Mouse (Mus musculus) forebrain, embryonic 14.5 days (tissue): ENCODE results near the gene Iqsec1. TPM values are rescaled to one million over a fixed set of nuclear protein-coding genes. Genes with fewer than 3 reads are reported as not detected.

Experiments
- ATAC-seq: fragments of 200-750 bp; cut with Nextera tagmentation; 2 replicates; pipeline ENCODE4 v1.8.0; 2017; ENCODE audit warnings: mild to moderate bottlenecking, moderate library complexity
- DNase-seq: peaks from one replicate; pipeline ENCODE4 v3.0.0-alpha.2; 2015; ENCODE audit warnings: low spot score
- H3K27ac ChIP-seq: fragments of 300-500 bp; sonication (generic); 2 replicates; pipeline ENCODE4 v1.5.1; 2014; ENCODE audit warnings: low read depth, mild to moderate bottlenecking, control low read depth, low read length, moderate library complexity
- H3K27me3 ChIP-seq: fragments of 300-500 bp; sonication (generic); replicated peaks from 2 replicates; pipeline ENCODE4 v1.6.1; 2014; ENCODE audit warnings: low read length, control low read depth, mixed read lengths; ENCODE audit not compliant: control insufficient read depth, insufficient read depth
- H3K36me3 ChIP-seq: fragments of 300-500 bp; sonication (generic); 2 replicates; pipeline ENCODE4 v1.6.1; 2014; ENCODE audit warnings: low read length, control low read depth; ENCODE audit not compliant: control insufficient read depth, insufficient read depth
- H3K4me1 ChIP-seq: fragments of 300-500 bp; sonication (generic); 2 replicates; pipeline ENCODE4 v1.6.1; 2014; ENCODE audit warnings: antibody characterized with exemption, low read length, control low read depth; ENCODE audit not compliant: control insufficient read depth, insufficient read depth
- H3K4me2 ChIP-seq: fragments of 300-500 bp; sonication (generic); 2 replicates; pipeline ENCODE4 v1.6.1; 2014; ENCODE audit warnings: mild to moderate bottlenecking, control low read depth, low read length
- H3K4me3 ChIP-seq: fragments of 300-500 bp; sonication (generic); 2 replicates; pipeline ENCODE4 v1.5.1; 2014; ENCODE audit warnings: low read depth, low read length, control low read depth
- H3K9ac ChIP-seq: fragments of 300-500 bp; sonication (generic); 2 replicates; pipeline ENCODE4 v1.6.1; 2014; ENCODE audit warnings: mild to moderate bottlenecking, low read length, control low read depth, moderate library complexity
- H3K9me3 ChIP-seq: fragments of 300-500 bp; sonication (generic); replicated peaks from 2 replicates; pipeline ENCODE4 v1.6.1; 2016; ENCODE audit warnings: low read length, control low read depth, mixed read lengths; ENCODE audit not compliant: control insufficient read depth
- WGBS: fragments of 180-500 bp; shearing (Covaris S2); extraction: QIAGEN DNeasy Blood & Tissue Kit; methylation state at CpG from one replicate; pipeline ENCODE4 v1.1.7; 2014; 5-methylcytosine and 5-hydroxymethylcytosine counted together
- polyA plus RNA-seq: library from polyadenylated mRNA; unstranded; fragments of >200 nt; fragmentation: Nextera tagmentation; extraction: Ambion mirVana; gene quantifications from 2 replicates; pipeline ENCODE4 v1.2.1, GENCODE M21; 2014

Gene Iqsec1
- polyA plus RNA-seq, 1 experiment from 2014 or later = 15.0 TPM

- WGBS = 31% methylated on average over 1 of the region's 1 CpGs
- DNase-seq = no peak
- no peaks in the 10 kb centered on the region for H3K27me3 ChIP-seq
- H3K9me3 ChIP-seq = no peaks in the 10 kb centered on the region
- H3K9ac ChIP-seq = no peak overlapping the region
- no peak for ATAC-seq
- no peak overlapping the region for H3K27ac ChIP-seq
- H3K4me2 ChIP-seq = peak overlapping the region; percentile 51
- no peaks in the 10 kb centered on the region for H3K36me3 ChIP-seq
- peaks cover 30% of the 10 kb centered on the region for H3K4me1 ChIP-seq
- H3K4me3 ChIP-seq = peak overlapping the region; percentile 27
Observed at GRCm38 (mm10) chr6:90810576-90810975, 177.9 kb downstream of the Iqsec1 start.

GRCm38 (mm10) chr6:90809960-90810362, 178.5 kb downstream of the Iqsec1 start:
- Histone ChIP-seq H3K27ac (no peak overlapping the region), H3K36me3 (no peaks in the 10 kb centered on the region), H3K27me3 (no peaks in the 10 kb centered on the region), H3K9ac (peak overlapping the region; percentile 40; the same call in 1 of the 2 replicates), H3K4me2 (peak overlapping the region; percentile 51), H3K4me1 (peaks cover 30% of the 10 kb centered on the region), H3K4me3 (peak overlapping the region; percentile 27), H3K9me3 (no peaks in the 10 kb centered on the region)
- WGBS = under 1% methylated on average over 22 of the region's 22 CpGs
- ATAC-seq = peak; percentile 90
- peak; percentile 96 for DNase-seq

GRCm38 (mm10) chr6:90809077-90809840, 179.2 kb downstream of the Iqsec1 start:
- Histone ChIP-seq H3K27ac (no peak overlapping the region), H3K9me3 (no peaks in the 10 kb centered on the region), H3K27me3 (no peaks in the 10 kb centered on the region), H3K4me3 (peak overlapping the region; percentile 27), H3K4me1 (peaks cover 30% of the 10 kb centered on the region), H3K4me2 (peak overlapping the region; percentile 51), H3K9ac (peak overlapping the region; percentile 40; the same call in 1 of the 2 replicates), H3K36me3 (no peaks in the 10 kb centered on the region)
- ATAC-seq = no peak; the same call in 1 of the 2 replicates
- DNase-seq = no peak
- WGBS = 46% methylated on average over 11 of the region's 11 CpGs

DNA sequence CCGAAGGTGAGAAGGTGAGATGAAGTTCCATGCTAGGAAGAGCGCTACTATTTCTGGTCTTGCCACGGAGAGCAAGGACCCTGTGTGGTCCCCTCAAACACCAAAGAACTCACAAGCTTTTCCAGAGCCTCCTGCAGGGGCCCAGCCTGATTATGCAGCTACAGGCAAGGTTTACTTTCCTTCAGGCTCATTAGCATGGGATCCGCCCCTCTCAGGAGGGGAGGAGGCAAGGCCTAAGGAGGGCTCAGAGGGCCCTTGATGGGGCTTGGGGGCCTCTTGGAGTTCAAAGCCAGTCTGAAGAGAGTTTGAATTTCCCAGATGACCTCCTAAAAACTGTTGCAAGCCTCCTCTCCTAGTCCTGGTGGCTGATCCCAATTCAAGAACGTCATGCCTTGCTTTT, 179.9 kb downstream of the Iqsec1 start:
- Histone ChIP-seq H3K9ac (no peak overlapping the region), H3K27me3 (no peaks in the 10 kb centered on the region), H3K4me2 (peak overlapping the region; percentile 51), H3K36me3 (no peaks in the 10 kb centered on the region), H3K4me3 (no peak overlapping the region), H3K27ac (no peak overlapping the region), H3K4me1 (peaks cover 30% of the 10 kb centered on the region), H3K9me3 (no peaks in the 10 kb centered on the region)
- DNase-seq (peak; percentile 61), ATAC-seq (no peak)
- 5% methylated on average over 5 of the region's 5 CpGs for WGBS

- DNase-seq (peak; percentile 42), ATAC-seq (no peak)
- no peak overlapping the region for H3K9ac ChIP-seq
- H3K4me1 ChIP-seq = peaks cover 30% of the 10 kb centered on the region
- no peaks in the 10 kb centered on the region for H3K9me3 ChIP-seq
- WGBS = 45% methylated on average over 3 of the region's 3 CpGs
- no peaks in the 10 kb centered on the region for H3K27me3 ChIP-seq
- no peaks in the 10 kb centered on the region for H3K36me3 ChIP-seq
- H3K4me3 ChIP-seq = no peak overlapping the region
- H3K4me2 ChIP-seq = peak overlapping the region; percentile 51
- no peak overlapping the region for H3K27ac ChIP-seq
Observed at GRCm38 (mm10) chr6:90808134-90808533, 180.4 kb downstream of the Iqsec1 start.

- H3K9ac ChIP-seq = no peak overlapping the region
- DNase-seq (no peak), ATAC-seq (no peak)
- peak overlapping the region; percentile 51; the same call in 1 of the 2 replicates for H3K4me2 ChIP-seq
- no peaks in the 10 kb centered on the region for H3K27me3 ChIP-seq
- H3K36me3 ChIP-seq = no peaks in the 10 kb centered on the region
- 58% methylated on average over 2 of the region's 2 CpGs for WGBS
- no peaks in the 10 kb centered on the region for H3K9me3 ChIP-seq
- H3K4me1 ChIP-seq = peaks cover 30% of the 10 kb centered on the region
- no peak overlapping the region for H3K4me3 ChIP-seq
- H3K27ac ChIP-seq = no peak overlapping the region
Observed at GRCm38 (mm10) chr6:90807581-90807980, 180.9 kb downstream of the Iqsec1 start.

GRCm38 (mm10) chr6:90806743-90807142, 181.7 kb downstream of the Iqsec1 start:
- H3K9ac ChIP-seq = no peak overlapping the region
- DNase-seq = no peak
- no peak overlapping the region for H3K4me3 ChIP-seq
- peaks cover 34% of the 10 kb centered on the region for H3K4me1 ChIP-seq
- no peak overlapping the region for H3K4me2 ChIP-seq
- no peak overlapping the region for H3K27ac ChIP-seq
- H3K27me3 ChIP-seq = no peaks in the 10 kb centered on the region
- WGBS = 63% methylated on average over 1 of the region's 1 CpGs
- ATAC-seq = no peak
- no peaks in the 10 kb centered on the region for H3K9me3 ChIP-seq
- no peaks in the 10 kb centered on the region for H3K36me3 ChIP-seq

DNA sequence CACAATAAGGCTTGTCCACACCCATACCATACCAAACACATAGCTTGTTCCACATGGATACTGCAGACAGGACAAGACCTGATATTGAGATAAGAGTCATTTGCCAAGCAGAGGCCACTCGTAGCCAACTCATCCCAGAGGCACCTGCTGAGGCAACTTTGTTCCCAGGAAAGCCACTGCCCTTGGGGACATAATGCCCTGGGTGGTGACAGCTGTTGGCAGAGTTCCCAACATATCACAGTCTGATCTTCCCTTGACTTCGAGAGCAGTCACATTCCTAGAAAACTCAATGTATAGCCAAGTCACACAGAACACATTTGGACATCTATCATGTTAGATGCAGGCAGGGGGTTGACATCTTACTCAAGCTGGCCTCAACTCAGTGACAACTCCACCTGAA, 183.4 kb downstream of the Iqsec1 start:
- Histone ChIP-seq H3K4me3 (no peak overlapping the region), H3K27me3 (no peaks in the 10 kb centered on the region), H3K4me2 (no peak overlapping the region), H3K4me1 (peaks cover 28% of the 10 kb centered on the region), H3K27ac (no peak overlapping the region), H3K9ac (no peak overlapping the region), H3K36me3 (no peaks in the 10 kb centered on the region), H3K9me3 (no peaks in the 10 kb centered on the region)
- WGBS = 87% methylated on average over 2 of the region's 2 CpGs
- ATAC-seq (no peak), DNase-seq (no peak)

DNA sequence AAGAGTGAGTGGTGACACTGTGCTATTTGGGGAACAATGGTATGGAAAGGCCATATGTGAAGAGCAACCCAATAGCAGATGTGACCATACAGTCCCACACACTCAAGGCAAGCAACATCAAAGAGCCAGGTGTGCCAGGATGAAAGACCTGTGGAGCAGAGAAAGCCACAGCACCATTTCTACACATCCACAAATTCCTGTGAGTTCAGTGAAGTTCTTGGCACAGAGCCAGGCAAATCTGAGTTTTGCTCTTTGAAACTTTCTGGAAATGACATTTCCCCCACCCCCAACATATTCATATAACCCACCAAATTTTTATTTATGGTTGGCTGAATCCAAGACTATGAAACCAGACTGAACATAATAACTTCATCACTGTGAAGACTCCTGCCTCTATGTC, 183.8 kb downstream of the Iqsec1 start:
- H3K9ac ChIP-seq = no peak overlapping the region
- no peak overlapping the region for H3K4me2 ChIP-seq
- peaks cover 28% of the 10 kb centered on the region for H3K4me1 ChIP-seq
- DNase-seq (no peak), ATAC-seq (no peak)
- no peak overlapping the region for H3K27ac ChIP-seq
- no peaks in the 10 kb centered on the region for H3K27me3 ChIP-seq
- no peaks in the 10 kb centered on the region for H3K9me3 ChIP-seq
- no peak overlapping the region for H3K4me3 ChIP-seq
- no peaks in the 10 kb centered on the region for H3K36me3 ChIP-seq
